Mouse (Mus musculus) WW6 (cell line): ENCODE results near the gene Mpv17l.
A peak's percentile ranks its signal among the peaks of the same experiment; 100 is the strongest.
"Not testable (repeated sequence)": the region's sequence is repeated elsewhere in the genome, so short reads cannot be mapped to it uniquely, and the experiment has no call there.

ENCODE experiments used
- DNase-seq: peaks from one replicate; pipeline ENCODE4 v3.0.0-alpha.2; 2013; ENCODE audit warnings: low read depth, low spot score

Mpv17l gene

GRCm38 (mm10) chr16:13927456-13928075 is 24.6 kb downstream of the Mpv17l start:
- no peak for DNase-seq

- peak; percentile 84 for DNase-seq
These were observed 37.3 kb downstream of the Mpv17l start for GRCm38 (mm10) chr16:13940139-13940846.

- peak; percentile 28 for DNase-seq
These were observed 38.0 kb downstream of the Mpv17l start for GRCm38 (mm10) chr16:13940847-13941395.

- DNase-seq: no peak
These were observed 41.2 kb downstream of the Mpv17l start for GRCm38 (mm10) chr16:13944178-13944577.

GRCm38 (mm10) chr16:13944752-13945151 is 41.8 kb downstream of the Mpv17l start:
- DNase-seq: no peak

- no peak for DNase-seq
These were observed 42.2 kb downstream of the Mpv17l start for GRCm38 (mm10) chr16:13945153-13945552.

GRCm38 (mm10) chr16:13946306-13946705 is 43.3 kb downstream of the Mpv17l start:
- no peak for DNase-seq

- DNase-seq: peak; percentile 14
These were observed 48.3 kb downstream of the Mpv17l start for GRCm38 (mm10) chr16:13951245-13951644.

- no peak for DNase-seq
These were observed 59.1 kb downstream of the Mpv17l start for GRCm38 (mm10) chr16:13962053-13962452.

- no peak for DNase-seq
These were observed 66.1 kb downstream of the Mpv17l start for GRCm38 (mm10) chr16:13969096-13969495.

- no peak for DNase-seq
These were observed 69.1 kb downstream of the Mpv17l start for GRCm38 (mm10) chr16:13972051-13972450.

GRCm38 (mm10) chr16:13976358-13976896 is 73.5 kb downstream of the Mpv17l start:
- not testable (repeated sequence) for DNase-seq

GRCm38 (mm10) chr16:13977026-13977425 is 74.1 kb downstream of the Mpv17l start:
- not testable (repeated sequence) for DNase-seq

GRCm38 (mm10) chr16:13981726-13982125 is 78.8 kb downstream of the Mpv17l start:
- DNase-seq: not testable (repeated sequence)

- no peak for DNase-seq
These were observed 80.2 kb downstream of the Mpv17l start for GRCm38 (mm10) chr16:13983161-13983560.

- no peak for DNase-seq
These were observed 83.2 kb downstream of the Mpv17l start for GRCm38 (mm10) chr16:13986197-13986573.

GRCm38 (mm10) chr16:13986574-13987478 is 83.9 kb downstream of the Mpv17l start, which contains the start of the genes 2900011O08Rik and Ifitm7:
2900011O08Rik (plus strand) TSS chr16:13986604.
Ifitm7 (minus strand) TSS chr16:13986888.
- DNase-seq: no peak

GRCm38 (mm10) chr16:13992518-13993248 is 89.7 kb downstream of the Mpv17l start:
- no peak for DNase-seq

- no peak for DNase-seq
These were observed 91.1 kb downstream of the Mpv17l start for GRCm38 (mm10) chr16:13994076-13994475.

- DNase-seq: no peak
These were observed 91.5 kb downstream of the Mpv17l start for GRCm38 (mm10) chr16:13994502-13994901.
